Mouse (Mus musculus): ENCODE measurements around the gene Ddc. TPM values are rescaled to one million over a fixed set of nuclear protein-coding genes. Genes with fewer than 3 reads are reported as not detected.

Gene Ddc
- polyA plus RNA-seq, 1 experiment from 2014 or later, result 9.3 TPM

- Histone ChIP-seq H3K9ac (no peak overlapping the region), H3K27me3 (replicated peaks) (no peaks in the 10 kb centered on the region), H3K4me2 (no peak overlapping the region), H3K9me3 (replicated peaks) (no peaks in the 10 kb centered on the region), H3K4me1 (peaks cover 21% of the 10 kb centered on the region; the same call in 1 of the 2 replicates), H3K4me3 (no peak overlapping the region), H3K27ac (peak overlapping the region; percentile 22; the same call in 1 of the 2 replicates), H3K36me3 (no peaks in the 10 kb centered on the region)
- 34% methylated on average over 5 of the region's 5 CpGs for WGBS (ENCODE audit: insufficient replicate concordance)
- peak; percentile 49; the same call in 1 of the 2 replicates for ATAC-seq
These were observed 3.6 kb upstream of the Ddc start for GRCm38 (mm10) chr11:11901509-11901908.

- Histone ChIP-seq H3K27ac (0 out of 2 replicates have a peak overlapping the region, but pooled peaks have one; percentile 3), H3K9me3 (replicated peaks) (no peaks in the 10 kb centered on the region), H3K36me3 (no peaks in the 10 kb centered on the region), H3K4me1 (peaks cover 21% of the 10 kb centered on the region; the same call in 1 of the 2 replicates), H3K4me3 (no peak overlapping the region), H3K9ac (no peak overlapping the region), H3K4me2 (no peak overlapping the region), H3K27me3 (replicated peaks) (no peaks in the 10 kb centered on the region)
- ATAC-seq, result no peak
- WGBS (ENCODE audit: insufficient replicate concordance), result 67% methylated on average over 3 of the region's 3 CpGs
These were observed 552 bp upstream of the Ddc start for GRCm38 (mm10) chr11:11898496-11898895.

GRCm38 (mm10) chr11:11895479-11895878, 2.5 kb downstream of the Ddc start:
- peaks cover 14% of the 10 kb centered on the region; the same call in 1 of the 2 replicates for H3K4me1 ChIP-seq
- H3K36me3 ChIP-seq, result no peaks in the 10 kb centered on the region
- H3K27ac ChIP-seq, result no peak overlapping the region
- H3K9me3 ChIP-seq (replicated peaks), result no peaks in the 10 kb centered on the region
- 51% methylated on average over 2 of the region's 2 CpGs for WGBS (ENCODE audit: insufficient replicate concordance)
- no peak overlapping the region for H3K9ac ChIP-seq
- ATAC-seq, result no peak
- no peak overlapping the region for H3K4me3 ChIP-seq
- H3K4me2 ChIP-seq, result no peak overlapping the region
- H3K27me3 ChIP-seq (replicated peaks), result no peaks in the 10 kb centered on the region

GRCm38 (mm10) chr11:11893769-11894168, 4.2 kb downstream of the Ddc start:
- Histone ChIP-seq H3K27me3 (replicated peaks) (no peaks in the 10 kb centered on the region), H3K4me3 (no peak overlapping the region), H3K9ac (no peak overlapping the region), H3K4me2 (no peak overlapping the region), H3K4me1 (peaks cover 21% of the 10 kb centered on the region), H3K9me3 (replicated peaks) (no peaks in the 10 kb centered on the region), H3K27ac (no peak overlapping the region), H3K36me3 (no peaks in the 10 kb centered on the region)
- WGBS (ENCODE audit: insufficient replicate concordance), result 73% methylated on average over 1 of the region's 1 CpGs
- no peak for ATAC-seq

- 57% methylated on average over 10 of the region's 10 CpGs for WGBS (ENCODE audit: insufficient replicate concordance)
- ATAC-seq, result no peak
- H3K4me2 ChIP-seq, result no peak overlapping the region
- no peak overlapping the region for H3K4me3 ChIP-seq
- H3K27me3 ChIP-seq (replicated peaks), result no peaks in the 10 kb centered on the region
- H3K4me1 ChIP-seq, result peaks cover 21% of the 10 kb centered on the region
- H3K27ac ChIP-seq, result no peak overlapping the region
- H3K36me3 ChIP-seq, result no peaks in the 10 kb centered on the region
- no peaks in the 10 kb centered on the region for H3K9me3 ChIP-seq (replicated peaks)
- no peak overlapping the region for H3K9ac ChIP-seq
These were observed 4.8 kb downstream of the Ddc start for GRCm38 (mm10) chr11:11892993-11893602.

- Histone ChIP-seq H3K9me3 (replicated peaks) (no peaks in the 10 kb centered on the region), H3K4me3 (no peak overlapping the region), H3K36me3 (no peaks in the 10 kb centered on the region), H3K27ac (no peak overlapping the region), H3K4me1 (peaks cover 24% of the 10 kb centered on the region), H3K4me2 (no peak overlapping the region), H3K9ac (no peak overlapping the region), H3K27me3 (replicated peaks) (no peaks in the 10 kb centered on the region)
- ATAC-seq, result no peak; the same call in 1 of the 2 replicates
These were observed 6.1 kb downstream of the Ddc start for GRCm38 (mm10) chr11:11891832-11892231.

GRCm38 (mm10) chr11:11890139-11890741, 7.7 kb downstream of the Ddc start:
- H3K4me3 ChIP-seq, result no peak overlapping the region
- no peak overlapping the region for H3K27ac ChIP-seq
- H3K27me3 ChIP-seq (replicated peaks), result no peaks in the 10 kb centered on the region
- H3K4me2 ChIP-seq, result no peak overlapping the region
- H3K9ac ChIP-seq, result no peak overlapping the region
- no peak for ATAC-seq
- peaks cover 39% of the 10 kb centered on the region for H3K4me1 ChIP-seq
- no peaks in the 10 kb centered on the region for H3K36me3 ChIP-seq
- 67% methylated on average over 10 of the region's 10 CpGs for WGBS (ENCODE audit: insufficient replicate concordance)
- H3K9me3 ChIP-seq (replicated peaks), result no peaks in the 10 kb centered on the region

GRCm38 (mm10) chr11:11888727-11889126, 9.2 kb downstream of the Ddc start:
- Histone ChIP-seq H3K9me3 (replicated peaks) (no peaks in the 10 kb centered on the region), H3K27ac (peak overlapping the region; percentile 54; the same call in 1 of the 2 replicates), H3K9ac (0 out of 2 replicates have a peak overlapping the region, but pooled peaks have one; percentile 10), H3K27me3 (replicated peaks) (no peaks in the 10 kb centered on the region), H3K4me3 (no peak overlapping the region), H3K4me2 (no peak overlapping the region), H3K4me1 (peaks cover 54% of the 10 kb centered on the region), H3K36me3 (no peaks in the 10 kb centered on the region)
- WGBS (ENCODE audit: insufficient replicate concordance), result 41% methylated on average over 3 of the region's 3 CpGs
- no peak for ATAC-seq

- no peak overlapping the region for H3K27ac ChIP-seq
- peaks cover 60% of the 10 kb centered on the region for H3K4me1 ChIP-seq
- no peak for ATAC-seq
- H3K9me3 ChIP-seq (replicated peaks), result no peaks in the 10 kb centered on the region
- WGBS (ENCODE audit: insufficient replicate concordance), result 66% methylated on average over 3 of the region's 3 CpGs
- H3K4me3 ChIP-seq, result no peak overlapping the region
- H3K36me3 ChIP-seq, result no peaks in the 10 kb centered on the region
- no peak overlapping the region for H3K9ac ChIP-seq
- H3K27me3 ChIP-seq (replicated peaks), result no peaks in the 10 kb centered on the region
- no peak overlapping the region for H3K4me2 ChIP-seq
These were observed 9.9 kb downstream of the Ddc start for GRCm38 (mm10) chr11:11888051-11888450.

- Histone ChIP-seq H3K27me3 (replicated peaks) (no peaks in the 10 kb centered on the region), H3K36me3 (no peaks in the 10 kb centered on the region), H3K9me3 (replicated peaks) (no peaks in the 10 kb centered on the region), H3K27ac (peak overlapping the region; percentile 79), H3K9ac (peak overlapping the region; percentile 55), H3K4me2 (peak overlapping the region; percentile 38), H3K4me3 (no peak overlapping the region), H3K4me1 (peaks cover 76% of the 10 kb centered on the region)
- WGBS (ENCODE audit: insufficient replicate concordance), result 8% methylated on average over 4 of the region's 4 CpGs
- ATAC-seq, result peak; percentile 48
These were observed 11.4 kb downstream of the Ddc start for GRCm38 (mm10) chr11:11886403-11886998.

GRCm38 (mm10) chr11:11885921-11886320, 12.0 kb downstream of the Ddc start:
- Histone ChIP-seq H3K27ac (peak overlapping the region; percentile 75), H3K4me2 (peak overlapping the region; percentile 45), H3K4me3 (no peak overlapping the region), H3K9ac (no peak overlapping the region), H3K4me1 (peaks cover 82% of the 10 kb centered on the region), H3K27me3 (replicated peaks) (no peaks in the 10 kb centered on the region), H3K36me3 (no peaks in the 10 kb centered on the region), H3K9me3 (replicated peaks) (no peaks in the 10 kb centered on the region)
- 30% methylated on average over 3 of the region's 3 CpGs for WGBS (ENCODE audit: insufficient replicate concordance)
- ATAC-seq, result no peak

GRCm38 (mm10) chr11:11885246-11885643, 12.7 kb downstream of the Ddc start:
- Histone ChIP-seq H3K9ac (no peak overlapping the region), H3K4me3 (no peak overlapping the region), H3K4me1 (peaks cover 88% of the 10 kb centered on the region), H3K9me3 (replicated peaks) (no peaks in the 10 kb centered on the region), H3K36me3 (no peaks in the 10 kb centered on the region), H3K27ac (peak overlapping the region; percentile 75), H3K27me3 (replicated peaks) (no peaks in the 10 kb centered on the region), H3K4me2 (peak overlapping the region; percentile 45)
- peak; percentile 86 for ATAC-seq
- 29% methylated on average over 4 of the region's 4 CpGs for WGBS (ENCODE audit: insufficient replicate concordance)

Data from liver, embryonic 12.5 days (tissue).